Mouse (Mus musculus): ENCODE data around the gene Rnf43.

GRCm38 (mm10) chr11:87750043-87750421 is 87.5 kb downstream of the Rnf43 start:
- TF ChIP-seq CTCF (IDR thresholded peaks at IDR 0.05; ENCODE audit: control insufficient read depth, insufficient read depth, insufficient read length), result no peak
- no peak for TF ChIP-seq MAX (IDR thresholded peaks at IDR 0.05)

All from C2C12 (cell line).